Mouse (Mus musculus) kidney, adult 11 months (tissue): ENCODE measurements around the gene Taf6l.
A peak's percentile ranks its signal among the peaks of the same experiment; 100 is the strongest.

Experiments
- DNase-seq: peaks from one replicate; pipeline ENCODE4 v3.0.0; 2022

Taf6l gene

DNA sequence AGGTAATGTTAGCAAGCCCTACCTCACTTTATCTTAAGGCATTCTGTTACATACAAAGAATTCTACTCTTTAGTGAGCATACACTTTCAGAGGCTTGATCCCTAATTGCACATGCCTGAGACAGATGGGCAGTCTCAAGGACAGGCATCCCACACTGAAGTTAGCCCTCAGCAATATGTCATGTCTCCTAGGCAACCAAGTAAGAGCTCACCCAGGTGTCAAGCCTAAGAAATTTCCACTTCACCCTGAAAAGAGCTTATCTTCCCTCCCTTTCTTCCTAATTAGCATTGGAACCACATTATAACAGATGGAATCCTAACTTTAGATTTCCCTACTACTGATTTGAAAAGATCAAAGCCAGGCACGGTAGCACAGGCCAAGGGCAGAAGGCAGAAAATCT is 3.0 kb upstream of the Taf6l start:
- no peak for DNase-seq

DNA sequence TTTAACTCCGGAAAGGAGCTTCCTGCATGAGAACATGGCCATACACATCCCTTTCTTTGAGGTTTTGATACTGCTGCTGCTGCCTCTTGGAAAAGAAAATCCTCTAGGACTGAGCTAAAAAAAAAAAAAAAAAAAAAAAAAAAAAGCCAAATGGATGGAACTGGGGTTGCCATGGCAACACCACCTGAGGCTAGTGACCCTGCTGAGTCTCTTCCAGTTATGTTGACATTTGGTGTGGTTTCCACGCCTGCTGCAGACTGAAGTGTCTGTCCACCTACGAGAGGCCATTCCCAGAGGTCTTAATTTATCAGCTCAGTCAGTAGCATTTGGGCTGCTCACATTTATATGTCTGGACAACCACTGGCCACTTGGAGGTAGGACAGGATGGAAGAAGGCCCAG is 2.3 kb upstream of the Taf6l start:
- no peak for DNase-seq

DNA sequence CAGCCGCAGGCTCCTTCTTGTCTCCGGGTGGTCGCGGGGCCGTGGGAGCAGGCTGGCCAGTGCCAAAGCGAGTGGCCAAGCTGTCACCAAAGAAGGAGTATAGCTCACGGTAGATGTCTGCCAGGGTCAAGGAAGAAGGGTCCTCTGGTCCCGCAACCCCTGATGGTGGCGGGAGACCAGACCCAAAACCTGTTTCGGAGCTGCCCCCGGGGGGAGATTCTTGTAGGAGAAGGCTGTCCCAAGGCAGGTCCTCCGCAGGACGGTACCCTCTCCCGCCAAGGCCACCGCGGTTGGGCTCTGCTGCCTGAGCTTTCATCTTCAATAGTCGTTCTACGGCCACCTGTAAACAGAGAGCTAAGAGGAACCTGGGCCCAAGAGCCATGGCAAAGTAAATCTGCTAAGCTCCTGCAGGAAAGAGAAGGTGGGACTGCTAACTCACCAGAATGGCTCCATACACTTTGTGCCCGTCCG is 11.2 kb downstream of the Taf6l start:
- DNase-seq: no peak

DNA sequence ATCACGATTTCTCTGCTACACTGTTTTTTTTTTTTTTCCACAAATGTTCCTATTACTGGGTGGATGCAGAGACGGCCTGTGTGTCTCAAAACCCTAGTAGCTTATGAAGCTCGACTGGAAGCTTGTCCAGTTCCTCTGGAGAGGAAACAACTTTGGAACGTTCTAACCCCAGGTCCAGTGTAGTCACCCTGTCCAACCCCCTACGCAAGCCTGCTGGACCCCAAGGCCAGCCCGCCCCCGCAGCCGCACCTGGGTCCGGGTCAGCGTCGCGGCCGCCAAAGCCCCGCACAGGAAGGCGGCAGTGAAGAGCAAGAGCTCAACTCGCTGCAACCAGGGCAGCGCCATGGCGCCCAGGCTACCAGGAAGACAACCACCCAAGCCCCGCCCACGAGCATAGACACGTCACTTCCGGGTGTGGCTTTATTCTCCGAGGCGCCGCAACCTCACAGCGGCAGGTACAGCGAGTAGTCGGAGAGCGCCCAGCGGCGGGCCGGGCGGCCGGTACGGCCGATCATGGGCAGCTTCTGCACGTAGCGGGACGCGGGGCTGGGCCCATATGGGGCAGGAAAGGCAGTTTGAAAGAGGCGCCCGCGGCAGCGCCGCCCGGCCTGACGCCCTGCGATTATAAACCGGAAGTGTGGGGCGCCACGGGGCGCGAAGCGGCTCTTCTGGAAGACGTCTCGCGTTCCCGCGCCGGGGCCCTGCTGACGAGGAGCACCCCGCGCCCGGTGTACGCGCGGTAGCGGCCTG is 12.0 kb downstream of the Taf6l start, which contains the start of gene Tmem179b:
TSS of gene Tmem179b (minus strand) at position 382 of the 750 bp plus-strand sequence.
- DNase-seq: peak; percentile 93

DNA sequence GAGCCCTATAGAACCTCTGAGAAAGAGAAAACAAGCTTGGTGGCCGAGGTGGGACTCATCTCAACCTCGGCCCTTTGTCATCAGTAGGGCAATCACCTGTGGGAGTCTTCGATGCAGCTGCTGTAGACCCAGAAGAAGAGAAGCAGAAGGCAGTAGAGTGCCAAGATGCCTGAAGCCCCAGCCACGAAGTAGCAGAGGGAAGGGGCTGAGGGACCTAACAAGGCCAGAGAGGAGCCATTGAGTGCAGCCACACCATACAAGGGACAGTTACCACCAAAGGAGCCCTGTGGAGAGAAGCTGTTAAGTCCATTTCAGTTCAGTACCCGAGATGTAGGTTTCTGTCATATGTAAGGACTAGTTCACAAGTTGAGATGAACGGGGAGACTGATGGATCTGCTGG is 12.8 kb downstream of the Taf6l start:
- DNase-seq: no peak

DNA sequence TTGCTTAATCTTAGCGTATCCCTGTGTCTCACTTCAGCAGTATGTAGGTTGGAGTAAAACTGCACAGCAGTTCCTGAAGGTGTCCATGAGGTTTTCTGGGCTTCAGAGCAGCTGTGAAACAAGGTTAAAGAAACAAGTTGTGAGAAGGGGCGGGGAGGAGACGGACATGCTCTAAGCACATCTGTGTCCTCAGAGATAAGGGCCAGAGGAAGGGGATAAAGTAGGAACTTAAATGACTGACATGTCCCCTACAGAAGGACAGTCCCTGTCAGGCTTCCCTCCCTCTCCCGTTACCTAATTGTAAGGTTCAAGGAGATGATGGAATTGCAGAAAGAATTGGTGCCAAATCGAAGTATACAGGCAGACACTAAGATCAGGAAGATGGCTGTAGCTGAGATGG is 13.2 kb downstream of the Taf6l start:
- DNase-seq: no peak

DNA sequence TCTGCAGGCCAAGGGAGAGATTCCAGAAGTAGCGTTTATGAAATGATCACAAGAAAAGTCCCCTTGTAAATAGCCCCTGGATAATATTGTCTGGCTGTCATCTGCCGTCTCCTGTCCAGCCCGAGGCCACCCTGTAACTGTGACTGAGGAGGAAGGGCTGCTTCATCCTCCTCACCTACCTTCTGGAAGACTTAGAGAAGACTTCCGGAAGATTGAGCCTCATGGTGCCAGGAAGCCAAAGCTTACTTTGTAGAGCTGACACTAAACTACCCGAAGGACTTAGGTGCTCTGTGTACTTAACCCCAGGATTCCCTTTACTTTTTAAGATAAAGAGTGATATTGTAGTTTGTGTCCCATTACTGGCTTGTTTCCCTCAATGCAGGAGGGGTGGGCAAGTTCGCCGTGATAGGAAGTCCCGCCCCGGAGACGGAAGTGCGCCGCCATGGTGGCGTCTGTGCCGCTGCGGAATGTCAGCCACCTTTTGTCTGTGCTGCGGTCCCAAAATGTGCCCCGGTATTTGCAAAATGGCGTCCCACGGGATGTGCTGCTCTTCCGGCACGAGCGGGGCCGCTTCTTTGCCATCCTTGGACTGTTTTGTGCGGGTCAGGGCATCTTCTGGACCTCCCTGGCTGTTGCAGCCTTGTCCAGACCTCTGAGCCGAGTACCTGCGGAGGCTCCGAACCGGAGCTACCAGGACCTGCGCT is 15.5 kb downstream of the Taf6l start, which contains the start of gene Tmem223:
TSS of gene Tmem223 (plus strand) at position 430 of the 704 bp plus-strand sequence.
- DNase-seq: peak; percentile 75

DNA sequence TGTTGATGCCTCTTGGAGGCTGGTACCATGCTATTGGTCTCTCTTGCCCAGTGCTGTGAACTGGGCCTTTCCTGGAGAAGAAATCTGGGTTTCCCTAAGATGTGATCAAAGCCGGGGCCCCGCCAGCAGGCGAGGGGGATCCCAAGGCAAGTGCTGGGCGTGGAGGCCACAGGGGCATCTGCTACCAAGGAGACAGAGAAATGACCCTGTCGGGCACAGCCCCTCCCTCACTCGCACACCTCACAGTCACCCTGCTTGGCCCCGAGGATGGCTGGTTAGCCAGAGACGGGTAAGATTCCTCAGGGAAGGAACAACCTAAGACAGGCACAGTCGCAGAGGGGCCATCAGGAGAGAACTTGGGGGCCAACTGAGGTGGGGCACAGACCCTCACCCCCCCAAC is 20.7 kb downstream of the Taf6l start:
- no peak for DNase-seq

DNA sequence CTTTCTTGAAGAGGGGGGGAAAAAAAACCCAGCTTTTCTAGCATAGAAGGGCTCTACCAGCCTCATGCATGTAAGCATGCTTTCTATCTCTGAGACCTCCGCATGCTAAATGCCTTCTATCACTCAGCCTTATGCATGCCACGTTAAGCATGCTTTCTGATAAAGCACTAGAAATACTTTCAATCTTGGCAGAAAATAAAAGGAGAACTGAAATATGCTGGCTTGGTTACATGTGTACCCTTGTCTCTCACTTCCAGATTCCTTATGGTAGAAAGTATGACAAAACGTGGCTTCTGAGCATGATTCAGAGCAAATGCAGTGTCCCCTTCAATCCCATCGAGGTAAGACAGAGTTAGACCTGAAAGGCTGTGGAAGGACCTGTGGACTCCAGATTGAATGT is 22.9 kb downstream of the Taf6l start:
- DNase-seq: no peak

DNA sequence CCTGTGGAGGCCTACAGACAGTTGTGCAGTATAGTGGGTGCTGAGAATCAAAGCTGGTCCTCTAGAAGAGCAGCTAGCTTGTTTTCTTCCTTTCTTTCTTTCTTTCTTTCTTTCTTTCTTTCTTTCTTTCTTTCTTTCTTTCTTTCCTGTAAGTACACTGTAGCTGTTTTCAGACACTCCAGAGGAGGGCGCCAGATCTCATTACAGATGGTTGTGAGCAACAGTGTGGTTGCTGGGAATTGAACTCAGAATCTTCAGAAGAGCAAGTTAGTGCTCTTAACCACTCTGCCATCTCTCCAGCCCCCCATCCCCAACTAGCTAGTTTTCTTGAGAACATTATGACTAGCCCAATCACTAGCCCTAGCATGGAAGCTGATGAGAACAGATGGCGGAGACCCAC is 25.5 kb downstream of the Taf6l start:
- no peak for DNase-seq

DNA sequence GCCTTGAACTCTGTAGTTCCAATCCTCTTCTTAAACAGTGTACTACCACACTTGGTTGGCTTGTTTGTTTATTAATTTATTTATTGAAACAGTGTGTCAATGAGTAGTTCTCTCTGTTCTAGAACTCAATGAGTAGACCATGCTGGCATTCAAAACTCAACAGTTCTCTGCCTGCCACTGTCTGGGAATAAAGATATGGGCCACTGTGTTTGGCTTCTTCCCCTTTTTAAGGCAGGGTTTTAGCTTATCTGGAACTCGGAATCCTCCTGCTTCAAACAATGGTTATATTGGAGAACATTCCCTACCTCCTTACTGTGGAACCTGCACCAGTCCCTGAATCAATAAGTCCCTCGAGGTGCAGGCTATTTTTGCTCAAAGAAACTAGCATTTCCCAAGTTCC is 27.3 kb downstream of the Taf6l start:
- no peak for DNase-seq

DNA sequence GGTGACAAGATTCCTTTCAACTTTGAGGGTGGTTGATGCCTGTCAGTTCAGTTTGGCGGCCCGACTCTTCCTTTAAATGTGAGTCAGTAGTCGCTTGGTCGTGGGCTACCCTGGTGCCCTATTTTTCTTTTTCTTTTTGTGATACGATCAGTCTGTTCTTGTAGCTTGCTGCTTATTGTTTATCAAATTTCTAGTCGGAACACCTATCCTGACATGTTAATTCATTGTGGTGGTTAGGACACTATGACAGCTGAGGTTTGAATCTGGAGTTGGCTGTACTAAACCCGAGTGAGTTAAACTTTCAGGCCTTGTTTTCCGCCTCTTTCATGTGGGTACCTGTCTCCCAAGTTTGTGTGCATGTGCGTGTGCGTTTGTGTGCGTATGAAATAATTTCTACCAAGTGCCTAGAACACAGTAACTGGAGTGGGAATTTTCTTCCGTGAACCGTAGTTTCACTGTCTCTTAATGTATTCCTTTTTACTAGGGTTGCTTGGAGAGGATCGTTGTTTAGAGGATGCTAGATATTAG is 28.7 kb downstream of the Taf6l start:
- DNase-seq: no peak

DNA sequence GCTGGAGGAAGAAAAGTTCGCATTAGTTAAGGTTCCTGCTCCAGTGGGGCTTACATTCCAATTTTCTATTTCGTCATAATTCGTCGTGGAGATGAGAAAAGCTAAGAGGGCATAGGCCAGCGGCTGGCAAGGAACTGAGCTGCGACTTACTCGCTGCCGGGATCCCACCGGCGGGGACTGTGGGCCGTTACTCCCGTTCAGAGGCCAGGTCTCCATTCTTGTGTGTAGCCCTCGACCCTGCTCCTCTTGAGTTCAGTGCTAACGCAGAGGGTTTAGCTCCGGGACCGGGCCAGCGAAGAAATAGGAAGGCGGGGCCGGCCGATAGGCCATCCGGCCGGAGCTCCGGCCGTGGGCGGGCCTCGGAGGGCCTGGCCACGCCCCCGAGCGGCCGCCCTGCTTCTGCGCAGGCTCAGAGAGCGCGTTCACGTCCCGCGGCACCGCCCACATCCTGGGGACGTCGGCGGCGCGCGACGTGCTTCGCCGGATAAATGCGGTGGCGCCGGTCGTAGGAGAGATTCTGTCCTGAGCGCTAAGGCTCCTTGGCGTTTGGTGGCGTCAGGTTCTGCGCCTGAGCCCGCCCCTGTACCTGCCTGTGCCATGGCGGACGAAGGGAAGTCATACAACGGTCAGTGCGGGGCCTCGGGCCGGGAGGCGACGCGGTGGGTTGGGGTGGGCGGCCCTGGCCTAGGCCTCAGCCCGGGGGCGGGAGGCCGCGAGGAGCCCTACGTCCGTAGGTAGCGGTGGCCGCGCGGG is 29.4 kb downstream of the Taf6l start, which contains the start of gene Nxf1:
TSS of gene Nxf1 (plus strand) at position 439 of the 753 bp plus-strand sequence.
- peak; percentile 87 for DNase-seq

DNA sequence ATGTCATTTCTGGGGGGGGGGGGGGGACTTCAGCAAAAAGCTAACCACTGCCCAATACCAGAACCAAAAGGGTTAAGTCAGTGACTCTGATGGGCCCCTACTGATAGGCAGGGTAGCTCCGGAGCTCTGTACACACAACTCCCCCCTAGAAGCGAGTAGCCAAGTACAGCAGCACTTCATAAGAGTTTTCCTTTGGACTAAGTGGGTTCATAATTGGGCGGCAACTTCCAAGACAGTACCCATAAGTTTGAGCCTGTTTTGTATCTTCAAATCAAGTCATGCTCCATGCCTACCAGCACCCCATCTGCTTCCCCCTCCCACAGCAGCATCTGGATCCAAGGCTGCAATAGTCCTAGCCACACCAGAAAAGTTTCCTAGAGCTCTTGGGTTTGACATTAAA is 30.6 kb downstream of the Taf6l start:
- no peak for DNase-seq

DNA sequence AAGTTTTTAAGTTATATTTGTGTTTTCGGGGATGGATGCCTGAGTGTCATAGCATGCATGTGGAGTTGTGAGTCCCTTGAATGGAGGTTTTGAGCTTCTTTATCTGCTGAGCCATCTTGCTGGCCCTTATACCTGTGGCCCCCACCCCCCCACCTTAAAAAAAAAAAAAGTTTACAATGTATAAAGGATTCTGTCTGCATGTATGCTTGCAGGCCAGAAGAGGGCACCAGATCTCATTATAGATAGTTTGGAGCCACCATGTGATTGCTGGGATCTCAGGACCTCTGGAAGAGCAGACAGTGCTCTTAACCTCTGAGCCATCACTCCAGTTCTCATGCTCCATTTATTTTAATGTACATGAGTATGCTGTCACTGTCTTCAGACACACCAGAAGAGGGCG is 38.8 kb downstream of the Taf6l start:
- DNase-seq: no peak

DNA sequence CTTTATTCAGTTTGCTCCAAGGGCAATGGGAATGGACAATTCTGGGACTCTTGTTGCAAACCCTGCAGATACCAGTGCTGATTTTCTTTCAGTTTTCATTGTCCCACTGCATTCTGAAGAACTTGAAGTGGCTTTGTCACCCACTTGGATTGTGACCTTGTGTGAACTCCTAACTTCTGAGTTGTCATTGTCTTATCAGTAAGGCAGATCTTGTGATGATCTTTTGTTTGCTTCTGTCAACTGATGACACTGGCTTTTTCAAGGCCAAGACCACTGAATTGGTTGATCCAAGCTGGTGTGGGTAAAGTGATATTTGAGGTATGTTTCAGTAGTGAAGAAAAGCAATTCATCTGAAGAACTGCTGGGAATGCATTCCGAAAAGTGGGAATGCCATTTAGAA is 40.8 kb downstream of the Taf6l start:
- no peak for DNase-seq

DNA sequence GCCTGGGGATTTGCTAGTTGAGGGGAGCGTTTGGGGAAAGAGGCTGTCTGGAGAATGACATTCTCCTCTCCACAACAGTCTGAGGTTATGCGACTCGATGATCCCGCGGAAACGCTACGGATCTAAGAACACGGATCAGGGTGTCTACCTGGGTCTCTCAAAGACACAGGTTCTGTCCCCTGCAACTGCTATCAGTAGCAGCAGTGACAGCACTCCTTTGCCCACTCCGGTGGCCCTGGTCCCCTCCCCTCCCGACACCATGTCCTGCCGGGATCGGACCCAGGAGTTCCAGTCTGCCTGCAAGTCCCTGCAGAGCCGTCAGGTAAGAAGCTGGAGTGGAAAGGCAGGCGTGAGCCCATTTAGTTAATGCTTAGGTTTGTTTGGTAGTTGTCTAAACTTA is 44.0 kb downstream of the Taf6l start:
- DNase-seq: no peak

DNA sequence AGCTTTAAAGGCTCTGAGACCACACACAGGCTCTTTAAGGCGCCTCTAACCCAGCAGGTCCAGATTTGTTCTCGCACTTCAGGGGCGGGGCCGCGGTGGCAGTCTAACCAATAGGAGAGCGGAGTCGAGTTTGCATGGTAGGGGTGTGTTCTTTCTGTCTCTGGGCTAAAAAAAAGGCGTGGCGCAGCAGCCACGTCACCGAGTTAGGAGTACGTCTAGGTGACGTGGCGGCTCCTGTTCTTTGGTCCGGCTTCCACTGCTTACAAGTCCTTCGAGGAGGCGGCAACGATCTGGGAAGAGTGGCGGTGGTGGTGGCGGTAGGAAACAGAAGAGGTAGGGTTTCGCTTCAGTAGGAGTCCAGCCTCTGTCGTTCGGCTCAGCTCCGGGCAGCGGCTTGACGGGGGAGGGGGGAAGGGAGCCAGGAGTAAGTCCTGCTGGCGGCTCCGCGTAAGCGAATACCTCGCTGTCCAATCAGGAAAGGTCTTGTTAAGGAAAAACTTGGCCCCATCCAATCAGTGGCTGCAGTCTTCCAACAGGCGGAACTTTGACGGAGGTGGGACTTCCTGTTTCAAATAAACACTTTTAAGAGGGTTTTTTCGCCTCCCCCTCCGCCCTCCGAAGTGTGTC is 44.9 kb downstream of the Taf6l start, which contains the start of gene Stx5a:
TSS of gene Stx5a (plus strand) at position 171 of the 627 bp plus-strand sequence.
- DNase-seq: peak; percentile 98

DNA sequence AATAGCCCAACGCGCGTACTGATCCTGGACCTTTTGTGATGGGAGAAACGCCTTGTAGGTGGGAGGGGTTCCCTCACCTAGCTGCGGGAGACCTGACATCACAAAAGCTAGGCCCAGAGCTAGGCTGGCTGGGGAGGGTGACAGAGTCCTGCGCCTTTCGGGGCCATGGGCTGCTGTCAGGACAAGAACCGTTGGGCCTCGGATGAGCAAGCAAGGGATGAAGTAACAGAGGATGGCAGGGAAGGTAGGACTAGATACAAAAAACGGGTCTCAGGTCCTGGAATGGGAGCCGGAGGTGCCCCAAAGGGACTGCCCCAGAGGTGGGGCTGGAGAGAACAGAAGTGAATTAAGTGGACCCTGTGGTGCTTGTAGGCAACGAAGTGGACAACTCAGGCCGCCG is 45.6 kb downstream of the Taf6l start, which contains the start of gene 1700092M07Rik:
TSS of gene 1700092M07Rik (plus strand) at position 116 of the 400 bp plus-strand sequence.
- DNase-seq: no peak

DNA sequence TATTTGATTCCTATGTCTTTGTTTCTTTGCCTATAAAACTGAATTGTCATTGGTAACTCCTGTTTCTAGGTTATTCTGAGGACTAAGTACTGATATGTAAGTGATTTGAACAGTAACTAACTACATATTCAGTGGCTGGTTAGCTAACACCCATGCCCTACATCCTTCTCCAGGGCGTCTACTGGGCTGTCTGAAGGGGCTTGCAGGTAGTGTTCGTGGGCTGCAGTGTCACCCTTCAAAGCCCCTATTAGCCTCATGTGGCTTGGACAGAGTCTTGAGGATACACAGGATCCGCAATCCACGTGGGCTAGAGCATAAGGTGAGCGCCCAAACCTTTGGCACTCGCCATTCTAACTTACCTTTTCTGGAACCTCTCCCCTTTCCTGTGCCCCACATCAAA is 46.6 kb downstream of the Taf6l start:
- no peak for DNase-seq

DNA sequence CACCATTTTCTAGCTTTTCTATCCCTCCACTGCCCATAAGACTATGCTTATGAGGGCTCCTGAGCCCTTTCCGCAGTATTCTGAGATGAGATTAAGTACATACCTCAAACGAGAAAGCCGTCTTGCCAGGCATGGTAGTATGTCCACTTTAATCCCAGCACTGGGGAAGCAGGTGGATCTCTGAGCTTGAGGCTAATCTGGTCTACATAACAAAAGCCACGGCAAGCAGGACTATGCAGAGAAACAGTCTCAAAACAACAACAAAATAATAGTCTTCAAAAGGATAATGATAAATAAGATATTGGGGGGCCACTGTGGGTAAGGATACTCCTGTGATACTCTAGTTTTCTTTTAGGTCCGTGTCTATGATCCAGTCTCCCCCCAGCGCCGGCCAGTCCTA is 47.3 kb downstream of the Taf6l start:
- DNase-seq: no peak

DNA sequence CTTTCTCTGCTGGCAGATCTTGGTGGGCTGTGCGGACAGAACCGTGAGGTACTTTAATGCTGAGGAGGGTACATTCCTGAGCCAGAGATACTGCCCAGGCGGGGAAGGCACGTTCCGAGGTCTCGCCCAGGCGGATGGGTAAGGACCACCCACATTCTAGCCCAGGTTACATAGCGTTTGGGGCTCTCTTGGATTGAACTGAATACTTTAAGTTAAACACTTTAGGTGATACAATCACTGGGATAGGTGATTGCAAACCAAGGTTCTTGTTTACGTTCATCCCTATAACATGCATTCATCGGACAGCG is 50.1 kb downstream of the Taf6l start:
- no peak for DNase-seq
